Mouse (Mus musculus) olfactory bulb, adult 2 months (tissue): ENCODE data around the gene Iqch. TPM values are rescaled to one million over a fixed set of nuclear protein-coding genes. Genes with fewer than 3 reads are reported as not detected.

Experiments
- H3K27ac ChIP-seq: fragments of 200-500 bp; 2 replicates; pipeline ENCODE4 v1.5.1; 2012; ENCODE audit warnings: low read depth, low read length; ENCODE audit not compliant: insufficient read depth
- H3K4me1 ChIP-seq: fragments of 200-500 bp; 2 replicates; pipeline ENCODE4 v1.6.1; 2012; ENCODE audit warnings: low read length; ENCODE audit not compliant: control insufficient read depth, insufficient read depth
- H3K4me3 ChIP-seq: fragments of 200-500 bp; 2 replicates; pipeline ENCODE4 v1.5.1; 2012; ENCODE audit warnings: mild to moderate bottlenecking, low read depth, low read length, moderate library complexity; ENCODE audit not compliant: insufficient read depth
- CTCF ChIP-seq: fragments of 200-500 bp; IDR thresholded peaks from 2 replicates; pipeline ENCODE4 v1.5.1; 2012; ENCODE audit warnings: low read depth, mild to moderate bottlenecking, low read length, moderate library complexity; ENCODE audit not compliant: insufficient read depth
- POLR2A ChIP-seq: fragments of 200-500 bp; IDR thresholded peaks from 2 replicates; pipeline ENCODE4 v1.6.1; 2012; ENCODE audit warnings: mild to moderate bottlenecking, low read depth, low read length, moderate library complexity; ENCODE audit not compliant: insufficient read depth
- WGBS: fragments of 180-500 bp; shearing (Covaris S2); methylation state at CpG from one replicate; pipeline ENCODE4 v1.1.7; 2018; 5-methylcytosine and 5-hydroxymethylcytosine counted together
- polyA plus RNA-seq: library from polyadenylated mRNA; stranded (reverse); fragments of >200 nt; gene quantifications from 2 replicates; pipeline ENCODE4 v1.2.4, GENCODE M21; 2012; ENCODE audit warnings: low replicate concordance; ENCODE audit not compliant: missing spikeins, insufficient read depth, insufficient read length

The Iqch gene
- polyA plus RNA-seq, 1 experiment: not detected

- H3K4me3 ChIP-seq: no peak overlapping the region
- TF ChIP-seq CTCF (no peak), POLR2A (no peak)
- no peaks in the 10 kb centered on the region for H3K4me1 ChIP-seq
- 61% methylated on average over 4 of the region's 4 CpGs for WGBS
- H3K27ac ChIP-seq: no peak overlapping the region
Observed at GRCm38 (mm10) chr9:63450531-63451030, 151.7 kb downstream of the Iqch start.

- WGBS: 97% methylated on average over 6 of the region's 6 CpGs
- Histone ChIP-seq H3K4me1 (no peaks in the 10 kb centered on the region), H3K4me3 (no peak overlapping the region), H3K27ac (no peak overlapping the region)
- TF ChIP-seq POLR2A (no peak), CTCF (no peak)
Observed at GRCm38 (mm10) chr9:63443695-63444094, 158.6 kb downstream of the Iqch start.

- 88% methylated on average over 1 of the region's 1 CpGs for WGBS
Observed at GRCm38 (mm10) chr9:63430652-63431051, 171.6 kb downstream of the Iqch start.

GRCm38 (mm10) chr9:63421096-63421736, 181.1 kb downstream of the Iqch start:
- no peak overlapping the region for H3K27ac ChIP-seq
- no peaks in the 10 kb centered on the region for H3K4me1 ChIP-seq
- WGBS: 60% methylated on average over 9 of the region's 9 CpGs
- no peak for TF ChIP-seq CTCF
- no peak for TF ChIP-seq POLR2A
- H3K4me3 ChIP-seq: no peak overlapping the region

More at GRCm38 (mm10) chr9:63430652-63431051, 171.6 kb downstream of the Iqch start:
- Histone ChIP-seq H3K27ac (no peak overlapping the region), H3K4me3 (no peak overlapping the region), H3K4me1 (no peaks in the 10 kb centered on the region)
- TF ChIP-seq CTCF (no peak), POLR2A (no peak)

- no peaks in the 10 kb centered on the region for H3K4me1 ChIP-seq
- no peak overlapping the region for H3K27ac ChIP-seq
- 57% methylated on average over 6 of the region's 6 CpGs for WGBS
- no peak overlapping the region for H3K4me3 ChIP-seq
- TF ChIP-seq CTCF: no peak
- no peak for TF ChIP-seq POLR2A
Observed at GRCm38 (mm10) chr9:63420396-63420795, 181.9 kb downstream of the Iqch start.

GRCm38 (mm10) chr9:63400176-63400575, 202.1 kb downstream of the Iqch start:
- WGBS: 87% methylated on average over 1 of the region's 1 CpGs
- Histone ChIP-seq H3K4me1 (peaks cover 6% of the 10 kb centered on the region), H3K27ac (no peak overlapping the region), H3K4me3 (no peak overlapping the region)
- TF ChIP-seq POLR2A (no peak), CTCF (no peak)

- WGBS: 4% methylated on average over 8 of the region's 8 CpGs
- H3K4me1 ChIP-seq: peaks cover 6% of the 10 kb centered on the region
- H3K27ac ChIP-seq: peak overlapping the region; percentile 66
- H3K4me3 ChIP-seq: peak overlapping the region; percentile 65
- TF ChIP-seq CTCF: no peak
- TF ChIP-seq POLR2A: no peak
Observed at GRCm38 (mm10) chr9:63399463-63399815, 202.9 kb downstream of the Iqch start.

GRCm38 (mm10) chr9:63398611-63399462, 203.5 kb downstream of the Iqch start, which contains the start of gene 2300009A05Rik:
TSS of gene 2300009A05Rik (minus strand) at chr9:63399246.
- Histone ChIP-seq H3K27ac (peak within 1 kb of the TSS; percentile 66), H3K4me3 (peak within 1 kb of the TSS; percentile 65), H3K4me1 (peaks cover 6% of the 10 kb centered on the region)
- TF ChIP-seq POLR2A (peak; percentile 91), CTCF (no peak)
- WGBS: under 1% methylated on average over 74 of the region's 74 CpGs

GRCm38 (mm10) chr9:63395612-63396011, 206.7 kb downstream of the Iqch start:
- no peak for TF ChIP-seq CTCF
- TF ChIP-seq POLR2A: no peak
- Histone ChIP-seq H3K4me1 (peaks cover 6% of the 10 kb centered on the region), H3K27ac (no peak overlapping the region), H3K4me3 (no peak overlapping the region)
- 82% methylated on average over 7 of the region's 7 CpGs for WGBS
